Mouse (Mus musculus) midbrain, embryonic 10.5 days (tissue): ENCODE measurements at regions not wholly inside any gene's neighbourhood (a gene's known extent, or its start where the extent isn't known, plus 50 kb on each side); places are given as distances from the start of the nearest gene placed in this dataset.
"Not testable (repeated sequence)": the region's sequence is repeated elsewhere in the genome, so short reads cannot be mapped to it uniquely, and the experiment has no call there.

ENCODE experiments used
- DNase-seq: peaks from one replicate; pipeline ENCODE4 v3.0.0-alpha.2; 2017; ENCODE audit warnings: low spot score
- H3K27ac ChIP-seq: fragments of 300-500 bp; sonication (generic); replicated peaks from 2 replicates; pipeline ENCODE4 v1.5.1; 2016; ENCODE audit warnings: mild to moderate bottlenecking
- H3K27me3 ChIP-seq: fragments of 300-500 bp; sonication (generic); 2 replicates; pipeline ENCODE4 v1.6.1; 2016; ENCODE audit warnings: low read depth, mild to moderate bottlenecking; ENCODE audit not compliant: poor library complexity, severe bottlenecking
- H3K36me3 ChIP-seq: fragments of 300-500 bp; sonication (generic); 2 replicates; pipeline ENCODE4 v1.6.1; 2016; ENCODE audit warnings: mild to moderate bottlenecking, moderate library complexity
- H3K4me1 ChIP-seq: fragments of 300-500 bp; sonication (generic); 2 replicates; pipeline ENCODE4 v1.6.1; 2016
- H3K4me3 ChIP-seq: fragments of 300-500 bp; sonication (generic); 2 replicates; pipeline ENCODE4 v1.5.1; 2016; ENCODE audit warnings: mild to moderate bottlenecking, moderate library complexity
- H3K9me3 ChIP-seq: fragments of 300-500 bp; sonication (generic); replicated peaks from 2 replicates; pipeline ENCODE4 v1.6.1; 2016; ENCODE audit warnings: mild to moderate bottlenecking
- WGBS: fragments of 180-500 bp; shearing (Covaris S2); methylation state at CpG from one replicate; pipeline ENCODE4 v1.1.7; 2016; 5-methylcytosine and 5-hydroxymethylcytosine counted together

GRCm38 (mm10) chr4:122025866-122026265, 404.0 kb upstream of the Gm12887 start:
- Histone ChIP-seq H3K36me3 (no peaks in the 10 kb centered on the region), H3K9me3 (peaks cover 100% of the 10 kb centered on the region), H3K4me1 (no peaks in the 10 kb centered on the region), H3K27ac (no peak overlapping the region), H3K4me3 (no peak overlapping the region), H3K27me3 (no peaks in the 10 kb centered on the region)
- 93% methylated on average over 1 of the region's 1 CpGs for WGBS
- no peak for DNase-seq

GRCm38 (mm10) chr4:122022854-122023253, 401.0 kb upstream of the Gm12887 start:
- H3K27ac ChIP-seq: no peak overlapping the region
- H3K36me3 ChIP-seq: no peaks in the 10 kb centered on the region
- H3K27me3 ChIP-seq: no peaks in the 10 kb centered on the region
- H3K9me3 ChIP-seq: peaks cover 98% of the 10 kb centered on the region
- H3K4me1 ChIP-seq: no peaks in the 10 kb centered on the region
- no peak for DNase-seq
- WGBS: 91% methylated on average over 15 of the region's 15 CpGs
- H3K4me3 ChIP-seq: no peak overlapping the region

GRCm38 (mm10) chr4:122008938-122009459, 387.1 kb upstream of the Gm12887 start:
- H3K4me3 ChIP-seq, H3K36me3 ChIP-seq, H3K27ac ChIP-seq, H3K4me1 ChIP-seq, H3K27me3 ChIP-seq, DNase-seq: not testable (repeated sequence)
- 95% methylated on average over 26 of the region's 26 CpGs for WGBS
- H3K9me3 ChIP-seq: peaks cover 99% of the 10 kb centered on the region

- H3K27ac ChIP-seq: no peak overlapping the region
- DNase-seq: no peak
- no peaks in the 10 kb centered on the region for H3K4me1 ChIP-seq
- H3K36me3 ChIP-seq: no peaks in the 10 kb centered on the region
- peaks cover 99% of the 10 kb centered on the region for H3K9me3 ChIP-seq
- H3K27me3 ChIP-seq: no peaks in the 10 kb centered on the region
- no peak overlapping the region for H3K4me3 ChIP-seq
- WGBS: 94% methylated on average over 39 of the region's 39 CpGs
Measured at GRCm38 (mm10) chr4:122008168-122008839, 386.4 kb upstream of the Gm12887 start.

- DNase-seq: no peak
- Histone ChIP-seq H3K4me1 (no peaks in the 10 kb centered on the region), H3K9me3 (peaks cover 68% of the 10 kb centered on the region), H3K36me3 (no peaks in the 10 kb centered on the region), H3K4me3 (no peak overlapping the region), H3K27me3 (no peaks in the 10 kb centered on the region), H3K27ac (no peak overlapping the region)
- 80% methylated on average over 2 of the region's 2 CpGs for WGBS
Measured at GRCm38 (mm10) chr4:121986741-121987140, 364.8 kb upstream of the Gm12887 start.

GRCm38 (mm10) chr4:121985371-121985770, 363.5 kb upstream of the Gm12887 start:
- H3K4me1 ChIP-seq: no peaks in the 10 kb centered on the region
- no peak overlapping the region for H3K4me3 ChIP-seq
- no peak overlapping the region for H3K27ac ChIP-seq
- WGBS: 68% methylated on average over 1 of the region's 1 CpGs
- no peaks in the 10 kb centered on the region for H3K27me3 ChIP-seq
- peaks cover 68% of the 10 kb centered on the region for H3K9me3 ChIP-seq
- DNase-seq: no peak
- H3K36me3 ChIP-seq: no peaks in the 10 kb centered on the region

GRCm38 (mm10) chr4:121975831-121976230, 353.9 kb upstream of the Gm12887 start:
- no peak for DNase-seq
- H3K27me3 ChIP-seq: no peaks in the 10 kb centered on the region
- H3K4me1 ChIP-seq: no peaks in the 10 kb centered on the region
- H3K27ac ChIP-seq: no peak overlapping the region
- WGBS: 81% methylated on average over 3 of the region's 3 CpGs
- peaks cover 36% of the 10 kb centered on the region for H3K9me3 ChIP-seq
- H3K36me3 ChIP-seq: no peaks in the 10 kb centered on the region
- no peak overlapping the region for H3K4me3 ChIP-seq
